Mouse (Mus musculus) embryonic facial prominence, embryonic 14.5 days (tissue): Measurements from ENCODE around the gene Tmprss9. TPM values are rescaled to one million over a fixed set of nuclear protein-coding genes. Genes with fewer than 3 reads are reported as not detected.

Experiments
- ATAC-seq: fragments of 200-750 bp; cut with Nextera tagmentation; 2 replicates; pipeline ENCODE4 v1.8.0; 2017; ENCODE audit warnings: low read depth, moderate number of reproducible peaks, moderate TSS enrichment
- DNase-seq: peaks from one replicate; pipeline ENCODE4 v3.0.0-alpha.2; 2015; ENCODE audit warnings: low spot score
- H3K27ac ChIP-seq: fragments of 300-500 bp; sonication (generic); replicated peaks from 2 replicates; pipeline ENCODE4 v1.5.1; 2014; ENCODE audit warnings: low read depth, mild to moderate bottlenecking, low read length, moderate library complexity
- H3K27me3 ChIP-seq: fragments of 300-500 bp; sonication (generic); replicated peaks from 2 replicates; pipeline ENCODE4 v1.6.1; 2014; ENCODE audit warnings: low read length; ENCODE audit not compliant: control insufficient read depth, insufficient read depth
- H3K36me3 ChIP-seq: fragments of 300-500 bp; sonication (generic); 2 replicates; pipeline ENCODE4 v1.6.1; 2014; ENCODE audit warnings: low read length, mixed read lengths; ENCODE audit not compliant: control insufficient read depth, insufficient read depth
- H3K4me1 ChIP-seq: fragments of 300-500 bp; sonication (generic); 2 replicates; pipeline ENCODE4 v1.6.1; 2014; ENCODE audit warnings: antibody characterized with exemption, low read length; ENCODE audit not compliant: control insufficient read depth, insufficient read depth
- H3K4me2 ChIP-seq: fragments of 300-500 bp; sonication (generic); 2 replicates; pipeline ENCODE4 v1.6.1; 2014; ENCODE audit warnings: low read depth, mild to moderate bottlenecking, low read length, moderate library complexity, mixed read lengths
- H3K4me3 ChIP-seq: fragments of 300-500 bp; sonication (generic); 2 replicates; pipeline ENCODE4 v1.5.1; 2014; ENCODE audit warnings: low read depth, mild to moderate bottlenecking, low read length
- H3K9ac ChIP-seq: fragments of 300-500 bp; sonication (generic); 2 replicates; pipeline ENCODE4 v1.6.1; 2014; ENCODE audit warnings: low read depth, mild to moderate bottlenecking, low read length, moderate library complexity, mixed read lengths
- H3K9me3 ChIP-seq: fragments of 300-500 bp; sonication (generic); 2 replicates; pipeline ENCODE4 v1.6.1; 2016; ENCODE audit warnings: low read length; ENCODE audit not compliant: control insufficient read depth
- WGBS: fragments of 180-500 bp; shearing (Covaris S2); extraction: QIAGEN DNeasy Blood & Tissue Kit; methylation state at CpG from one replicate; pipeline ENCODE4 v1.1.7; 2014; 5-methylcytosine and 5-hydroxymethylcytosine counted together
- polyA plus RNA-seq: library from polyadenylated mRNA; unstranded; fragments of >200 nt; fragmentation: Nextera tagmentation; extraction: Ambion mirVana; gene quantifications from 2 replicates; pipeline ENCODE4 v1.2.1, GENCODE M21; 2014

Tmprss9 gene
- 0.06 and 0.08 TPM in 2 replicates for polyA plus RNA-seq

DNA sequence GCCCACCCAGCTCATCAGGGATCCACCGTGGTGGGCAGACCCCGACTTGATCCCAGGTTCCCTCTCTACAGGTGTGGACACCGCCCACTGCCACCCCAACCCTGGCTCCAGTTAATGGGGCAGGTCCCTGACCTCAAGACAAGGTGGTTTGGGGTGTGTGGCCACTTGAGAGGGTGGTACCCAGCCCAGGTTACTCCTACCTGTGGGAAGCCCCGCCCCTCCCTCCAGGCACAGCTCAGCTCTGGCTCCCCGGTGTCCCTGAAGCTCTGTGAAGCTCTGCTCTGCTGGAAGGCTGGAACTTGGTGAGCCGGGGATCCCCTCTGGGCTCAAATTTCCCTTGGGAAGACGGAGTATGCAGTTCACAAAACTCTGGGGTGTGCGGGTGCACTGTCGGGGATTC lies at the start of gene Tmprss9:
Tmprss9 (plus strand) TSS at position 268 of the 400 bp plus-strand sequence.
- Histone ChIP-seq H3K27ac (no peak within 1 kb of the TSS), H3K4me2 (no peak within 1 kb of the TSS), H3K9me3 (no peaks in the 10 kb centered on the region), H3K36me3 (peaks cover 12% of the 10 kb centered on the region; the same call in 1 of the 2 replicates), H3K4me3 (no peak within 1 kb of the TSS), H3K27me3 (no peaks in the 10 kb centered on the region), H3K9ac (no peak within 1 kb of the TSS), H3K4me1 (no peaks in the 10 kb centered on the region)
- ATAC-seq: no peak
- DNase-seq: no peak
- WGBS: 28% methylated on average over 9 of the region's 9 CpGs

GRCm38 (mm10) chr10:80821991-80822390 lies 49.7 kb upstream of the Tmprss9 start:
- WGBS: 47% methylated on average over 2 of the region's 2 CpGs
- H3K9ac ChIP-seq: no peak overlapping the region
- no peak overlapping the region for H3K27ac ChIP-seq
- H3K36me3 ChIP-seq: no peaks in the 10 kb centered on the region
- no peak overlapping the region for H3K4me2 ChIP-seq
- no peak for ATAC-seq
- DNase-seq: no peak
- H3K27me3 ChIP-seq: no peaks in the 10 kb centered on the region
- H3K4me1 ChIP-seq: no peaks in the 10 kb centered on the region
- H3K9me3 ChIP-seq: no peaks in the 10 kb centered on the region
- no peak overlapping the region for H3K4me3 ChIP-seq

GRCm38 (mm10) chr10:80822528-80822927 lies 49.1 kb upstream of the Tmprss9 start:
- WGBS: 84% methylated on average over 5 of the region's 5 CpGs
- no peak for DNase-seq

GRCm38 (mm10) chr10:80823316-80823715 lies 48.3 kb upstream of the Tmprss9 start:
- Histone ChIP-seq H3K4me1 (peaks cover 7% of the 10 kb centered on the region; the same call in 1 of the 2 replicates), H3K27ac (no peak overlapping the region), H3K4me2 (no peak overlapping the region), H3K27me3 (no peaks in the 10 kb centered on the region), H3K9me3 (no peaks in the 10 kb centered on the region), H3K9ac (no peak overlapping the region), H3K36me3 (peaks cover under 1% of the 10 kb centered on the region; the same call in 1 of the 2 replicates), H3K4me3 (no peak overlapping the region)
- 85% methylated on average over 1 of the region's 1 CpGs for WGBS
- DNase-seq (no peak), ATAC-seq (no peak)

More at GRCm38 (mm10) chr10:80822528-80822927, 49.1 kb upstream of the Tmprss9 start:
- no peak overlapping the region for H3K4me2 ChIP-seq
- H3K4me3 ChIP-seq: no peak overlapping the region
- H3K4me1 ChIP-seq: 0 out of 2 replicates have a peak, but pooled peaks cover under 1% of the 10 kb centered on the region
- ATAC-seq: no peak
- no peaks in the 10 kb centered on the region for H3K27me3 ChIP-seq
- H3K27ac ChIP-seq: no peak overlapping the region
- H3K9me3 ChIP-seq: no peaks in the 10 kb centered on the region
- H3K9ac ChIP-seq: no peak overlapping the region
- no peaks in the 10 kb centered on the region for H3K36me3 ChIP-seq

GRCm38 (mm10) chr10:80823847-80824643 lies 47.6 kb upstream of the Tmprss9 start:
- ATAC-seq (no peak), DNase-seq (no peak)
- Histone ChIP-seq H3K27ac (no peak overlapping the region), H3K27me3 (no peaks in the 10 kb centered on the region), H3K9me3 (no peaks in the 10 kb centered on the region), H3K36me3 (peaks cover 6% of the 10 kb centered on the region), H3K4me1 (peaks cover 7% of the 10 kb centered on the region; the same call in 1 of the 2 replicates), H3K4me3 (no peak overlapping the region), H3K4me2 (no peak overlapping the region), H3K9ac (0 out of 2 replicates have a peak overlapping the region, but pooled peaks have one; percentile 2)
- 60% methylated on average over 8 of the region's 8 CpGs for WGBS

DNA sequence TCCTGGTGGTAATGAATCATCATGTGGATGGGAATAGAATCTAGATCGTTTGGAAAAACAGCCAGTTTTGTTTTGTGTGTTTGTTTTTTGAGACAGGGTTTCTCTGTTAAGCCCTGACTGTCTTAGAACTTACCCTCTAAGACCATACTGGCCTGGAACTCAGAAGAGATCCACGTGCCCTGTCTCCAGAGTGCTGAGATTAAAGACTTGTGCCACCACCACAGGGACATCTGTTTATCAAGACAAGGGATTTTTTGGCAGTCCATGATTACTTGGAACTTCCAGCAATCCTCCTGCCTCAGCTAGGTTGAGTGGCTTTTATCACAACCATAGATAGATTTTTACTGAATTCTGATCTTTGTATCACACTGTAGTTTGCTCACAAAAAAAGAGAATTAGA lies 46.8 kb upstream of the Tmprss9 start:
- Histone ChIP-seq H3K27me3 (no peaks in the 10 kb centered on the region), H3K4me1 (peaks cover 7% of the 10 kb centered on the region; the same call in 1 of the 2 replicates), H3K27ac (no peak overlapping the region), H3K36me3 (peaks cover 14% of the 10 kb centered on the region), H3K9ac (no peak overlapping the region), H3K4me3 (no peak overlapping the region), H3K9me3 (no peaks in the 10 kb centered on the region), H3K4me2 (no peak overlapping the region)
- WGBS: 66% methylated on average over 2 of the region's 2 CpGs
- ATAC-seq: no peak
- DNase-seq: no peak

GRCm38 (mm10) chr10:80826151-80827062 lies 45.2 kb upstream of the Tmprss9 start, which contains the start of gene Oaz1:
Gene Oaz1 (plus strand): TSS chr10:80826656.
- Histone ChIP-seq H3K9ac (peak within 1 kb of the TSS; percentile 94), H3K36me3 (peaks cover 23% of the 10 kb centered on the region), H3K27ac (peak within 1 kb of the TSS; percentile 91), H3K4me1 (peaks cover 7% of the 10 kb centered on the region; the same call in 1 of the 2 replicates), H3K27me3 (no peaks in the 10 kb centered on the region), H3K4me3 (peak within 1 kb of the TSS; percentile 81), H3K4me2 (peak within 1 kb of the TSS; percentile 86), H3K9me3 (no peaks in the 10 kb centered on the region)
- WGBS: under 1% methylated on average over 70 of the region's 82 CpGs
- ATAC-seq (peak; percentile 98), DNase-seq (peak; percentile 100)
